Mouse (Mus musculus) CD8-positive naive resting alpha-beta T cell, adult 2 months (primary cell): ENCODE data around the gene Gpc6.

Experiments
- DNase-seq, 2 experiments: peaks; one replicate each; pipeline ENCODE4 v3.0.0; 2022; ENCODE audit warnings: low read depth in 2 of 2, low spot score in 2 of 2

Gene Gpc6

GRCm38 (mm10) chr14:117783671-117784262 lies 858.7 kb downstream of the Gpc6 start:
- no peak for DNase-seq

- no peak for DNase-seq
Measured at GRCm38 (mm10) chr14:117784960-117785359, 859.8 kb downstream of the Gpc6 start.

GRCm38 (mm10) chr14:117785507-117786085 lies 860.5 kb downstream of the Gpc6 start:
- no peak for DNase-seq

GRCm38 (mm10) chr14:117786647-117787046 lies 861.5 kb downstream of the Gpc6 start:
- DNase-seq, result no peak

- no peak for DNase-seq
Measured at GRCm38 (mm10) chr14:117794874-117795273, 869.8 kb downstream of the Gpc6 start.

GRCm38 (mm10) chr14:117796661-117797060 lies 871.5 kb downstream of the Gpc6 start:
- DNase-seq, result no peak

- no peak for DNase-seq
Measured at GRCm38 (mm10) chr14:117800399-117800798, 875.3 kb downstream of the Gpc6 start.

GRCm38 (mm10) chr14:117807846-117808245 lies 882.7 kb downstream of the Gpc6 start:
- no peak for DNase-seq

- DNase-seq, result no peak
Measured at GRCm38 (mm10) chr14:117808326-117808725, 883.2 kb downstream of the Gpc6 start.

GRCm38 (mm10) chr14:117810321-117811270 lies 885.5 kb downstream of the Gpc6 start:
- no peak for DNase-seq

GRCm38 (mm10) chr14:117813473-117813872 lies 888.4 kb downstream of the Gpc6 start:
- DNase-seq, result no peak

GRCm38 (mm10) chr14:117816008-117816407 lies 890.9 kb downstream of the Gpc6 start:
- no peak for DNase-seq

GRCm38 (mm10) chr14:117816706-117817105 lies 891.6 kb downstream of the Gpc6 start:
- DNase-seq, result no peak

GRCm38 (mm10) chr14:117817196-117817595 lies 892.1 kb downstream of the Gpc6 start:
- DNase-seq, result no peak

GRCm38 (mm10) chr14:117824491-117824890 lies 899.4 kb downstream of the Gpc6 start:
- no peak for DNase-seq

GRCm38 (mm10) chr14:117826294-117827046 lies 901.4 kb downstream of the Gpc6 start:
- no peak for DNase-seq

- DNase-seq, result no peak
Measured at GRCm38 (mm10) chr14:117831267-117831666, 906.2 kb downstream of the Gpc6 start.

GRCm38 (mm10) chr14:117831731-117832130 lies 906.6 kb downstream of the Gpc6 start:
- no peak for DNase-seq

- DNase-seq, result no peak
Measured at GRCm38 (mm10) chr14:117835506-117835905, 910.4 kb downstream of the Gpc6 start.

- DNase-seq, result no peak
Measured at GRCm38 (mm10) chr14:117837021-117837420, 911.9 kb downstream of the Gpc6 start.

GRCm38 (mm10) chr14:117837715-117838114 lies 912.6 kb downstream of the Gpc6 start:
- no peak for DNase-seq
